Mouse (Mus musculus) small intestine, adult 2 months (tissue): Measurements from ENCODE around the gene Gdap1l1. TPM values are rescaled to one million over a fixed set of nuclear protein-coding genes. Genes with fewer than 3 reads are reported as not detected.

Experiments
- H3K27ac ChIP-seq: fragments of 200-500 bp; 2 replicates; pipeline ENCODE4 v1.5.1; 2012; ENCODE audit warnings: low read depth, low read length, control low read depth, inconsistent platforms; ENCODE audit not compliant: insufficient read depth
- H3K27me3 ChIP-seq: fragments of 200-500 bp; 2 replicates; pipeline ENCODE4 v1.6.1; 2012; ENCODE audit warnings: mild to moderate bottlenecking, moderate library complexity, low read length, inconsistent platforms; ENCODE audit not compliant: control insufficient read depth, insufficient read depth
- H3K36me3 ChIP-seq: fragments of 200-500 bp; 2 replicates; pipeline ENCODE4 v1.6.1; 2012; ENCODE audit warnings: mild to moderate bottlenecking, low read length, control low read depth, inconsistent platforms; ENCODE audit not compliant: control insufficient read depth, insufficient read depth
- H3K4me1 ChIP-seq: fragments of 200-500 bp; 2 replicates; pipeline ENCODE4 v1.6.1; 2012; ENCODE audit warnings: low read length, inconsistent platforms, mixed read lengths; ENCODE audit not compliant: control insufficient read depth, insufficient read depth, insufficient read length
- H3K4me3 ChIP-seq: fragments of 200-500 bp; 2 replicates; pipeline ENCODE4 v1.5.1; 2012; ENCODE audit warnings: low read depth, mild to moderate bottlenecking, control low read depth, inconsistent platforms, low read length, moderate library complexity
- CTCF ChIP-seq: fragments of 200-500 bp; IDR thresholded peaks from 2 replicates; pipeline ENCODE4 v1.5.1; 2012; ENCODE audit warnings: low read depth, mild to moderate bottlenecking, control low read depth, inconsistent platforms, low read length, moderate library complexity, mixed read lengths; ENCODE audit not compliant: insufficient replicate concordance, insufficient read length; ENCODE audit errors: extremely low read depth
- POLR2A ChIP-seq: fragments of 200-500 bp; IDR thresholded peaks from 2 replicates; pipeline ENCODE4 v1.6.1; 2012; ENCODE audit warnings: low read depth, mild to moderate bottlenecking, control low read depth, inconsistent platforms, low read length, moderate library complexity
- WGBS: fragments of 180-500 bp; shearing (Covaris S2); methylation state at CpG from one replicate; pipeline ENCODE4 v1.1.7; 2018; 5-methylcytosine and 5-hydroxymethylcytosine counted together
- polyA plus RNA-seq: library from polyadenylated mRNA; depleted of rRNA; stranded (reverse); fragments of >200 nt; gene quantifications from 2 replicates; pipeline ENCODE4 v1.2.3, GENCODE M21; 2012

The Gdap1l1 gene
- polyA plus RNA-seq, 1 experiment: 1.6 TPM

DNA sequence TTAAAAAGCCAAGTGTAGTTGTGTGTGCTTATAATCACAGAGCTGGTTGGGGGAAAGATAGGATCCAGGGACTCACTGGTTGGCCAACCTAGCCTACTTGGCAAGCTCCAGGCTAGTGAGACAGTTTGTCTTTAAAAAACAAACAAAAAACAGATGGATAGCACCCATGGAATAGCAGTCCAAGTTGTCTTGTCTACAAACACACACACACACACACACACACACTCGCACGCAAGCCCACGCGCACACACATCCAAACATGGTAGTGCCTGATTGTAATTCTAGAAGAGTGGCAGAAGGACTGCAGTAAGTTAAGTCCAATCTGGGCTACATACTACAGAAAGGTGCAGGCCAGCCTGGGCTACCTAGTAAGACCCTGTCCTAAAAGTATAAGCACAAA is 25.9 kb upstream of the Gdap1l1 start:
- Histone ChIP-seq H3K4me1 (peaks cover 2% of the 10 kb centered on the region; the same call in 1 of the 2 replicates), H3K4me3 (no peak overlapping the region), H3K27me3 (no peaks in the 10 kb centered on the region), H3K27ac (no peak overlapping the region), H3K36me3 (peaks cover 43% of the 10 kb centered on the region)
- 83% methylated on average over 4 of the region's 4 CpGs for WGBS
- TF ChIP-seq CTCF (no peak), POLR2A (no peak)

DNA sequence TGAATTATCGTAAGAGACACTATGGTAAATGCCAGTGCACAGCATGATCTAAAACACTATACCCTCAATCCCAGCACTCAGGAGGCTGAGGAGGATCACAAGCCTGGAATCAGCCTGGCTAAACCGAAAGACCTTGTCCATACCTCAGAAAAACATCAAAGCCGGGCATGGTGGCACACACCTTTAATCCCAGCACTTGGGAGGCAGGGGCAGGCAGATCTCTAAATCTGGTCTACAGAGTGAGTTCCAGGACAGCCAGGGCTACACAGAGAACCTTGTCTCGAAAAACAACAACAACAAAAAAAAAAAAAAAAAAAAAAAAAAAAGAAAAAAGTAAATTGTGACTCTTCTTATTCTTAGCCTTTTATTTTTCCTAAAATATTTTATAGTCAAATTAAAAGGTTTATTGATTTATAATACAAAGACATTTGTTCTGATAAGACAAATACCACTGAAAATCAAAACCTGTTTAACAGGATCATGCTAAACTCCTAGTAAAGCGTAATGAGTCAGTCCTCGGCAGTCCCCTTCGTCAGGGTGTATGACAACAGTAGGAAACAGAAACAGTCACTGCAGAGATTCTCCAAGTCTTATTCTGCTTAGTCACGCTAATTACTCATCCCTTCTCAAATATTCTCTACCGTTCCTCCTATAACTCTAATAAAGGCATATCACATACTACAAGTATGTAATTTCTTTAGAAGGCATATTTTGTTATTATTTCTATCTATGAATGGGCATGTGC is 25.3 kb upstream of the Gdap1l1 start:
- WGBS: 68% methylated on average over 9 of the region's 9 CpGs
- Histone ChIP-seq H3K27ac (no peak overlapping the region), H3K36me3 (peaks cover 41% of the 10 kb centered on the region), H3K4me1 (peaks cover 6% of the 10 kb centered on the region; the same call in 1 of the 2 replicates), H3K4me3 (no peak overlapping the region), H3K27me3 (no peaks in the 10 kb centered on the region)
- TF ChIP-seq POLR2A: no peak
- TF ChIP-seq CTCF: no peak

DNA sequence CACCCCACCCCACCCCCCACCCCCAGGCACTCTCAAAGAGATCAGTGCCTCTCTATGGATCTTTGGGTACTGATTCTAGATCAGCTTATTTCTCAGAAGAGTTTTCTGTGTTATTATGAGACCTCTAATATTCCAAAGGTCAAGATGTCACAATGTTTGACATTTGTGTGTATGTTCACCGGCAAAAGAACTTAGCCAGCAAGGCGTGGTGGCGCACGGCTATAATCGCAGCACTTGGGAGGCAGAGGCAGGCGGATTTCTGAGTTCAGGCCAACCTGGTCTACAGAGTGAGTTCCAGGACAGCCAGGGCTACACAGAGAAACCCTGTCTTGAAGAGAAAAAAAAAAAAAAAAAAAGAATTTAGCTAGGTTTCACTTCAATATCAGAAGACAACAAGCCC is 21.2 kb upstream of the Gdap1l1 start:
- no peak overlapping the region for H3K27ac ChIP-seq
- WGBS: 57% methylated on average over 6 of the region's 6 CpGs
- H3K4me1 ChIP-seq: peaks cover 16% of the 10 kb centered on the region; the same call in 1 of the 2 replicates
- H3K36me3 ChIP-seq: peaks cover 15% of the 10 kb centered on the region
- H3K27me3 ChIP-seq: no peaks in the 10 kb centered on the region
- H3K4me3 ChIP-seq: no peak overlapping the region
- no peak for TF ChIP-seq POLR2A
- no peak for TF ChIP-seq CTCF

DNA sequence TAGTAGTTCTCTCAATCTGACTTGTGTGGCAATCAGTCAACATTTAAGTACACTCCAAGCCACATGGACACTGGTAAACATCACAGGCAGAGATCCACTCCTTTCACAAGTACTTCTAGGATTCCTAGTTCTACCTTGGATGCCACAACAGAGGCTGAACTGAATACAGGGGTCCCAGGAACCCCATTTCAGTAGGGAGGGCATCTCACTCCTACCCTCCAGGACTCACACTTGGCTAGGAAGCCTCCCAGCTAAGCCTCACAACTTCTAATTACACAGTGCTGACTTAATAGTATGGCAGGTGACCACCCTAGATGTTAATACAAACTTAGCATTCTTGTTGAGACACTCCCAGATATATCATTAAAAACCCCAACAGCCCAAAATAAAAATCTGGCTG is 20.4 kb upstream of the Gdap1l1 start:
- H3K4me1 ChIP-seq: peaks cover 20% of the 10 kb centered on the region
- no peak overlapping the region for H3K4me3 ChIP-seq
- TF ChIP-seq POLR2A: no peak
- H3K36me3 ChIP-seq: peaks cover 13% of the 10 kb centered on the region
- H3K27me3 ChIP-seq: no peaks in the 10 kb centered on the region
- H3K27ac ChIP-seq: no peak overlapping the region

DNA sequence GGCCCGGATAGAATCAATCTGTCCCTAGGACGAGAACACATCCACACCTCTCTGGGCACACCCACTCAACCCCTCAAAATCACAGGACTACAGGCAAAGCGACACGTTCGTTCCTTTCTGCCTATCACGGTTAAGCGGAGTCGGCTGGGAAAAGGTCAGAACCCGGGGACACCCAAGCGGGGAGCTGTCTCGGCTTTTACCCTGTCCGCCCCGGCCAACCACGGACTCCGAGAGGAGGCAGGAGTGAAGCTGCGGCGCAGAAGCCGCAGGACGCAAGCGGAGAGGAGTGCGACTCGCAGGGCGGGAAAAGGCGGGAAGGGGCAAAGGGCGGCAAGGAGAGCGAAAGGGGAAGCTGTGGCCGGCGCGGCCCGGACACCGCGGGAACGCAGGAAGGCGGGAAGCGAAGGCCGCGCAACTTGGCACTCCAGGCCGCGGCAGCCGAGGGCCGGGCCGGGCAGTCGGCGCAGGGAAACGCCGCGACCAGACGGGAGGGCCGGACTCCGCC is 19.4 kb upstream of the Gdap1l1 start:
- peaks cover 28% of the 10 kb centered on the region for H3K4me1 ChIP-seq
- no peak for TF ChIP-seq CTCF
- no peak; the same call in 1 of the 2 replicates for TF ChIP-seq POLR2A
- WGBS: under 1% methylated on average over 50 of the region's 50 CpGs
- peak overlapping the region; percentile 89 for H3K4me3 ChIP-seq
- peaks cover 11% of the 10 kb centered on the region for H3K36me3 ChIP-seq
- H3K27ac ChIP-seq: peak overlapping the region; percentile 89
- H3K27me3 ChIP-seq: no peaks in the 10 kb centered on the region

DNA sequence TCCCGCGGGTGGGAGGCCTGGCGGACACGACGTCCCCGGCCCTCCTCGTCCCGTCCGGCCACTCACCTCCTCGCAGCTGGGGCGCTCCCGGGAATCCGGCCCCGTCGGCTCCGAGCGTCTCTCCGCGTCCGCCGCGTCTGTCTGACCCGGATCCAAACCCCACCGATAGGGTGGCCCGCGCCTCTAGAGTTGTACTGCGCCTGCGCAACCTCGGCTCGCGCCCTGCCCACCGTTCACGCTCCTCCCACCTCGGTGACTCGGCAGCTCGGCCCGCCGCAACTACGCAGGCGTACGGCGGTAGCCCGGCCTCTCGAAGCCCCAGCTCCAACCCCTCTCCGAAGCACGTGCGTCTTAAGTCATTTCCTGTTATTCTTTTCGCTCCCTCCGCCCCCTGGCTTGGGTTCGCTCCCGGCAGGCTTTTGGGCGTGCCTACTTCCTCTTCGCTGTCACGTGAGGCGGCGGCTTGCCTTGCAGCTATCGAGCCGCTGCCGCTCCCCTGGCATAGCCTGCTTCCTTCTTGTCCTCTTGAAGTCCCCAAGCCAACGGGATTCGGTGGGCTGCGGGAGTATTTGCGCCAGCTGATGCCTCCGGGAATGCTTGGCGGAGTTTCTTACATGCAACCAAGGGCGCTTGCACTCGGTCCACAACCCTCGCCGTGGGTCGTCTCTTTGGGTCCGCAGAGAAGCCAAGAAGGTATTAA is 18.8 kb upstream of the Gdap1l1 start:
- Histone ChIP-seq H3K27me3 (no peaks in the 10 kb centered on the region), H3K4me3 (peak overlapping the region; percentile 89), H3K4me1 (peaks cover 32% of the 10 kb centered on the region), H3K27ac (peak overlapping the region; percentile 89), H3K36me3 (peaks cover 7% of the 10 kb centered on the region)
- under 1% methylated on average over 71 of the region's 71 CpGs for WGBS
- TF ChIP-seq CTCF: peak; percentile 26; the same call in 1 of the 2 replicates
- TF ChIP-seq POLR2A: peak; percentile 84

DNA sequence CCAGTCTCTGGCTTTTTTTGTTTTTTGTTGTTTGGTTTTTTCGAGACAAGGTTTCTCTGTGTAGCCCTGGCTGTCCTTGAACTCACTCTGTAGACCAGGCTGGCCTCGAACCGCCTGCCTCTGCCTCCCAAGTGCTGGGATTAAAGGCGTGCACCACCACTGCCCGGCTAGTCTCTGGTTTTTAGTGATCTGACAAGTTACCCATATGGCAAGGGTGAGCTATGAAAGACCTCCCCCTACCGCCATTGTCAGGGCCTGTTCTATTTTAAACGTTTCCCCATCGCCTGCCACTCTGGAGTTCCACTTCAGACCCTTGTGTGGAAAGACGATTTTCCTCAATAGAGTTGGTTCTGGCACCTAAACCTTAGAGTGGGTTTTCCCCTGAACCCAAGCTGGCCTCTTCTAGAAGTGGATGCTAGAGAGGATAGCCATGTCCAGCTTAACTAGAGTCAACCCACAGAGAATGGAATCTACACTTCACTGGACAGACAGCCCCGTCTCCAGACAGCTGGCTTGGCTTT is 17.9 kb upstream of the Gdap1l1 start:
- no peaks in the 10 kb centered on the region for H3K27me3 ChIP-seq
- 0 out of 2 replicates have a peak overlapping the region, but pooled peaks have one; percentile 69 for H3K27ac ChIP-seq
- no peak for TF ChIP-seq POLR2A
- TF ChIP-seq CTCF: no peak
- 18% methylated on average over 10 of the region's 10 CpGs for WGBS
- H3K4me1 ChIP-seq: peaks cover 32% of the 10 kb centered on the region
- peak overlapping the region; percentile 83 for H3K4me3 ChIP-seq
- peaks cover 2% of the 10 kb centered on the region; the same call in 1 of the 2 replicates for H3K36me3 ChIP-seq
